Mouse (Mus musculus) adipocyte (in vitro differentiated cells): Measurements from ENCODE around the gene Cdk6.
"Not testable (repeated sequence)": the region's sequence is repeated elsewhere in the genome, so short reads cannot be mapped to it uniquely, and the experiment has no call there.

Source experiments
- DNase-seq: peaks from one replicate; pipeline ENCODE4 v3.0.0-alpha.2; 2016; ENCODE audit warnings: low spot score

The Cdk6 gene

DNA sequence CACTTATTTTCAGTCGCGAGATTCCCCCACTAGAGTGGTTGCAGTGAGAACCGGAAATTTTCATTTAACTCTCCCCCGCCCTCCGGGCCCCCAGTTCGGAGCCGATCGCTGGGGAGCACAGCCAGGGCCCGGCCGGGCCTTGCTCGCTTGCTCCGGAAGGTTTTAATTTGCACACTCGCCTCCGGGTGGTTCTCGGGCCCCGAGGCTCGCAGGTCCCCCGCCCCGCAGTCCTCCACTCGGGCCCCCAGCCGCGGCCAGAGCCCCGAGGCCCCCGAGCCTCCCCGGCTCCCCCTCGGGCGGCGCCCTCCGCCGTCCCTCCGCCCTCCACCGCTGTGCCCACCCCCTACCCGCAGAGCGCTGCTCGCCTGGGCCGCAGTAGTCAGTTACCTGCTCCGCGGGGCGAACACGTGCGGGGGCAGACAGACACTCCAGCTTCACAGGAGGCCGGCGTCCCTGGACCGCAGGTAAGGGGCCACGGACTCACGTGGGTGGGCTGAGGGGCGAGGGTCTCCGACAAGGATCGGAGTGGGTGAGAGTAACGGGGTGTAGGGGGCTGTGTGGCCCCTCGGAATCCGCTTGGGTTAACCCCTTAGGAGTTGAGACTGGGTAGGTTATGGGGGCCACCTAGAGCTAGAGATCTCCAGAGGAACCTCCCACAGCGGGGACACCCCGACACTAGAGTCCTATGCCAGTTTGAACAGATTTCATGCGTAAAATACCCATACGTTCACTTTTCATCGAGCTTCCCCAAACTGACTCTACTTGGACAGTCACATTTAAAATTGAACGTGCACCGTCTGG lies at the start of gene Cdk6:
Cdk6 (plus strand) TSS at position 375 of the 801 bp plus-strand sequence.
- peak; percentile 53 for DNase-seq

DNA sequence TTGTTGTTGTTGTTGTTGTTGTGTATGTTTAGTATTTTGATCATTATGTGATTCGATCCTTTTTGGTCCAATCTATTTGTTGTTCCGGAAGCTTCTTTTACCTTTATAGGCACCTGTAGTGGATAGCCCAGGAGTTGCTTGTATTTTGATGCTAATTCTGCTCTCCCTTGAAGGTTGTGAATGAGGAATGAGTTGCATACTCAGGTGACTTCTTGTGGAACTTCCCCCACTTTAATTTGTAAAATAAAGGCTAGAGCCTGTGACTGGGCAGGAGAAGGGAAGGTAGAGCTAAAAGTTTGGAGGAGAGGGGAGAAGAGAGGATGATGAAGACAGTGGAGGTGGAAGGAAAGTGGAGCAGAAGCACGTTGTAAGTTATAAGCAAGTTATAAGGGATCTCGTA lies 47.6 kb upstream of the Cdk6 start:
- DNase-seq, result no peak

DNA sequence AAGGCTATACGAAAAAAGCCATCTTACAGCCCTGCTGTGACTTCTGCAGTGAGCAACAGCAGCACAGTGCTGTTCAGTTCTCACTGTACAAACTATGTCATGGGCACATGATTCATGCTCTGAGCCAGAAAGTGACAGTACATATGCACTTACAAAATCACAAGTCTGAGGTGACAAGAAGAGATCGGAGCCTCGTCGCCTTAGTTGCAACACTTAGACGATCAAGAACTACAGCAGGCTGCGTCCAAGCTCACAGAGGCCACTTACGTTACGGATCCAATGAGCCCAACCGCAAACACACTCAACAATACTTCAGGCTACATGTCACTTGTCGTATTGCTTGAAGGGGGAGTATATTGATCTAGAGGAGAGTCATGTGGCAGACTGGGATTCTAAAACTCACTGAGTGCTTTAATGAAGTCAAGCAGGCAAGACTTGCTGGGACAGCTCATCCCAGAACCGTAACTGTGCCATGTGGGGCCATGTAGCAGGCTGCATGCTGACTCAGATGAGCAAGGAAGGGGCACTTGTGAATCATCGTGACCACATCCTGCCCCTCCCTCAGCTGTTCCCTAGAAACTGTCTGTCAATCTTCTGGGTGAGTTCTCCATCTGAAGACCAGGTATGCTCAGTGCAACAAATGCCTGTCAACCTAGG lies 40.4 kb upstream of the Cdk6 start:
- peak; percentile 49 for DNase-seq

DNA sequence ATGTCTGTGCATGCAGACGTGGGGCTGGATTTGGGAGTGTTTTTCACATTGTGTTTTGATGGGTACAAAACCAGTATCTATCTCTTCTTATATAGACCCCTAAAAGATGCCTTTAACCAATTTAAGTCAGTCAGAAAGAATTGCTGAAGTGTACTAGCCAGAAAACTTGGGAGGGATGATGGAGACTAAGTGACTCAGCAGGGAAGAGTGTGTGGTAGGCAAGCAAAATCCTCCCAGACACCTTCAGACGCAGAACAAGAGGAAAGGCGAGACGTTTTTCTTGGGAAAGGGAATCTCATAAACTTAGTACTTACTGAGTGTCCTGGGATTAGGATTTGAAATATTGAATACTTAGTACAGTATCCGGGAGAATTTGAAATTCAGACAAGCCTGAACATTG lies 39.8 kb upstream of the Cdk6 start:
- DNase-seq, result peak; percentile 10

DNA sequence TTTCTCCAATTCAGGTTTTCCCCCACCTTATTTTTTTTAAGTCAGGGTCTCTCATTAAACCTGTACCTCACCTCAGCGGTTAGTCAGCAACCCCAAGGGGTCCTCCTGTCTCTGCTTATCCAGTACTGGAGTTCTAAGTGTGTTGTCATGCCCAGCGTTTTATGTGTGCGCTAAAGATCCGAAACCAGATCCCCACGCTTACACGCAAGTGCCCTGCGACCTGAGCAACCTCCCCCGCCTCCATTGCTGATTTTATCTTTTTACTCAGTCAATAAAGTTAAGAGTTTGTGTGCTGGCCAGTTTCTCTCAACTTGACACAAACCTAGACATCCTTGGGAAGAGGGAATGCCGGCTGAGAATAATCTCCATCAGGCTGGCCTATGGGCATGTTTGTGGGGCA lies 37.4 kb upstream of the Cdk6 start:
- DNase-seq, result no peak

DNA sequence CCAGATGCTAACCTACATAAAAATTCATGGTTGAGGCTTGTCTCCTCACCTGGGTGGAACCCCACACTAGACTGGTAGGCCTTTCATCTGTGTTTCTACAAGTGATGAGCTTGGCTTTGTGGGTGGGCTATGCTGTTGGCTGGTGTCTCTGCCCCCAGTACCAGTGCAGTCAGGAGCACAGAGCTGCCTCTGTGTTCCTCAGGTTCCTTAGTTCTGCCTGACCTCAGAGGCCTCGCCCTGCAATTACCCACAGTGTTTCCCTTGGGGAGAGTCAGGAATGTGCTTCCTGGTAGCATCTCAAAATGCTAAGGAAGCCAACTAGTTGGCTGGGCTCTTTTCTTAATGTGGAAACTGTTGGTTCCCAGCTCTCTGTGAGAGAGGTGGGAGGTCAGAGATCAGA lies 35.1 kb upstream of the Cdk6 start:
- DNase-seq, result peak; percentile 16

DNA sequence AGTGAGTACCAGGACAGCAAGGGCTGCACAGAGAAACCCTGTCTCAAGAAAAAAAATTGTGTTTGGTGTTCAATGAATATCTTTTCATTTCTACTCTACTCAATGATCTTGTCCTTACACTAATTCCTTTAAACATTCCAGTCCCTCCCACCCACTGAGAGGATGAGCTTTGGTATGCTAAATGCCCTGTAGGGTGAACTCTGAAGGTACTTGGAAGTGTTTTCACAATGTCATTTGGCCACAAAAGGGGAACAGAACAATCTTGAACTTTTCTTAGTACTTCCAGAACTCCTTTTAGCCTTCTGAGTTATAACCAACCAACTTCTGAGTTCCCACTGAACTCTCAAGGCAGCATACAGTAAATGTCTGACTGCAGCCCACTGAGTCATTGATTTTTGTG lies 32.2 kb upstream of the Cdk6 start:
- no peak for DNase-seq

DNA sequence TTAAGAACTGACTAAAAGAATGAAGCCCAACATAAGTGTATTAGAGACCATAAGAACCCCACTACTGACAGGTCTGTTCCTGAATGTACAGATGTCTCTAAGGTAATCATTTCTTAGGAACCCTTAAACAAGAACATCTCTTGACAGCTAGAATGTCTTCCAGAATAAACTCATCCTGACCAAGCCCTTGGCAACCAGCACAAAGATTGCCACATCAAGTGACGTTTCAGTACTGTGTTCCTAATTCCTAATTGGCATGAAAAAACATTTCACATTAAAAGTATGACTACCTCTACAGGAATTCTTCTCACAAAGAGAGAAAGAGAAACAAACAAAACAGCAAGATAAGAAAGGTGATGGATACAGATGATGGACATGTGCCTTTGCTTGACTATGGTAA lies 31.7 kb upstream of the Cdk6 start:
- peak; percentile 73 for DNase-seq

DNA sequence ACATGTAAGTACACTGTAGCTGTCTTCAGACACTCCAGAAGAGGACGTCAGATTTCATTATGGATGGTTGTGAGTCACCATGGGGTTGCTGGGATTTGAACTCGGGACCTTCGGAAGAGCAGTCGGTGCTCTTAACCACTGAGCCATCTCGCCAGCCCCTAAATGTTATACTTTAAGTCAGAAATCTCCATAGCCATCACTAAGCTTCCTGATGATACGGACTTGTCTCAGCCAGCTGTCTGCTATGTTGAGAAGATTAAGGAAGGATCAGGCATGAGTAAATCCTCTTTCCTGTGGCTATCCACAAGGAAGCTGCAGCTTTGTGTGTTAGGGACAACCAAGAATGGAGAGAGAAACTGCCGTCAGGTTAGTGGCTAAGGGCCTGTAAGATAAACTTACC lies 30.1 kb upstream of the Cdk6 start:
- not testable (repeated sequence) for DNase-seq

DNA sequence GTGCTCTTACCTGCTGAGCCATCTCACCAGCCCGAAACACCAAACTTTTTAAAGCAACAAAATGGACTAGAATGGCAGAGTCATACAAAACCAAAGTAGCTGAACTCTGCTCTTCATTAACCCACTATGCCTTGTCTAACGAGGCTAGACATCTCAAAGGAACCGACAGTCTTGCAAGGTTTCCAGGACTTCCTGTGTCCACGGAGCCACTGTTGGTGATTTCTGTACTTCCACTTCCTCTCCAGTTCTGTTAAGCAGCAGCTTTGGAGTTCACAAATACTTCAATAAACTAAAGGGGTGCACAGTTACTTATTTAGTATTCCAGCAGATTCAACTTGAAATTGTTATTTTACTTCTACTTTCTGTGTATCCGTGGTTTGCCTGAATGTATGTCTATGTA lies 23.6 kb upstream of the Cdk6 start:
- DNase-seq, result not testable (repeated sequence)

DNA sequence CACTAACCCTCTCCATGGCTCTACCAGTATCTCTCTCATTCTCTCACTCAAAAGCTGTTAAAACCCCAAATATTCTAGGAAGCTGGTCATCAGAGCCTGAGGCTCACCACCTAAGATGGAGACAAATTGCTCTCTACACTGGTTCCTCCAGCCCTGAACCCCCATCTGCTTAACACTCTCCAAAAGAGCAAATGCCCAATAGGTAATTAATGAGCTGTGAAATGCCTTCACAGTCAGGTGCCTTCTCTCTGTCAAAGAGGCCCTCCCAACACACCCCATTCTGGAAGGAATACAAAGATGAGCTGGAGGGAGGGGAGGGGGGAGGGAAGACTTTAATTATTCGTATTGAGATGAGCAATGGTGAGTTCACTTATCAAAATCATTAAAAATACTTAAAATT lies 21.1 kb upstream of the Cdk6 start:
- no peak for DNase-seq

DNA sequence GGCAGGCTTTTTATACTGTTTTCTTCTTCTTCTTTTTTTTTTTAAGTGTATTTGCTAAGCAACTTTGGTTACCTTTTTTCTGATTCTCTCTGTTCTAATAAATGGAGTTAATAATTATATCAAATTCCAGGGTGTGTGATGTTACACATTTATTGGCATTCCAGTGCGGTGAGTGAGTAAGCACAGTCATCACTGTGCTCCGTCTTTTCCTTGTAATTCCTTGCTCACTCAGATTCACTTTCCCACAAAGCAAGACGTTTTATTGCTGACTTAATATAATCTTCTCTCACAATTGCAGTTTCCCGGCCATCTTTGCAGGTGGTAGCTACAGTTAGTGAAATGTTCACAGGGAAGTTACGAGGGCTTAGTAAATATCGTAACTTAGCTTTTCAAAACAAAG lies 19.2 kb upstream of the Cdk6 start:
- no peak for DNase-seq

DNA sequence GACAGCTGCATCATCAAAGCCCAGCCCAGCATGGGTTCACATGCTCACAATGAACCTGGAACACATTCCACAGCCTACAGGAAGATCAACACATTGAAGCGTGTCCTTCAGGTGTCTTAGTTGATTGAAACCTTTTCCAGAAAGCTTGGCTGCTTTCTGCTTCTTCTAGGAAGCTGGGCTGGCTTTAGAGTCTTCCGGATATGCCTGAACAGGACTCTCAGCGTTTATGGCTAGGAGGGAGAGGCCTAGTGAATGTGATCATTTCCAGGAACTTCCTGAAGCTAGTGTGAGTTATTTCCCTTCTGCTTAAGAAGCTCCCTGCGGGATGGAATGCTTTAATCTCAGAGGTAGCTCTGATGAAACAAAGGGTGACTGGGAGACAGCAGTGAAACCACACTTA lies 17.2 kb upstream of the Cdk6 start:
- no peak for DNase-seq

DNA sequence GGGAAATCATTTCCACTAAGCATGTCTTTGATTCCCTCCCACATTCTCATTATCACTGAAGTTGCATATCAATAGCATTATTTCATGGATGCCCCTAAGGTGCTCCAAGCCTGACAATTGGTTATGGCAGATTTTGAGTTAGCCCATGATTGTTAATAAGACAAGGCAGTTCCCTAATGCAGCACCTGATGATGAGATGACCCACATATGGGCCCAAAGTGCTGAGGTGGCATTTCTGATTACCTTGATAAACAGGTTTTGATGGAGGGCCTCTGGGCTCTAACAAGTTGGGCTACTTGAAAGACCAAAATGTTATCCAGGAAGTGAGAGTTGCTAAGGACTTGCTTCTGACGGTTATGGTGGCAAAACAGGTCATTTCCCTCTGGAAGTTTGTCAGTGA lies 11.9 kb upstream of the Cdk6 start:
- DNase-seq, result no peak

DNA sequence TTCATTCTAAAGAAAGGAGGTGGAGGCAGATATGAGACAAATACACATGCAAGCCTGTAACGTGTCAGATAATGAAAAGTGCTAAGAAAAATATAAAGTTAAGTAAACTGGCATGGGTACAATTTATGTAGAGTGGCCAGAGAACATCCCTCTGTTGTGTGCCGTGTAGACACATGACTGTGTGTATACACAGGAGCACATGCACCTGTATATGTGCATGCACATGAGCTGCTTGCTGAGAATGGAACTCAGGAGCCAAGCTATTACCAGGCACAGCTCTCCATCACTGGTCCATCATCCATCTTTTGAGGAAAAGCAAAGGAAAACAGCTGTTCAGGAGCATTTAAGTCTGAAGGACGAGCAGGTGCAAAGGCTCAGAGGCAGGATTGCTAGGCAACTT lies 10.4 kb upstream of the Cdk6 start:
- no peak for DNase-seq

DNA sequence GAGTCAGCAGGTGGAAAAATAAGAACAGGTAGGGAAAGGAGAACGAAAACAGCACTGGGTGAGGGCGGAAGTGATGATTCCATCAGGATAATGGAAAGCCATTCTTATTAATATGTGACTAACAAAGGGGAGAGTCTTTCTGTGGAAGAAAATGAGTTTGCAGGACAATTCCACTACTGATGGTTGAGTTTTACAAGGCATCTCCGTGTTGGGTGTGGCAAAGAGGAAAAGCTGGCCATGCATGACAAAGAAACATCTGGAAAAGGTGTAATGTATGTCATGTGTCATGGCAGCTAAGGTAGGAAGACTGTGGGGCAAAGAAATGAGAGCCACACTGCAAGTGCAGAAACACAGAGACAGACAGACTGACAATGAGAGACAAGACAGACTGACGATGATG lies 8.3 kb upstream of the Cdk6 start:
- DNase-seq, result not testable (repeated sequence)

DNA sequence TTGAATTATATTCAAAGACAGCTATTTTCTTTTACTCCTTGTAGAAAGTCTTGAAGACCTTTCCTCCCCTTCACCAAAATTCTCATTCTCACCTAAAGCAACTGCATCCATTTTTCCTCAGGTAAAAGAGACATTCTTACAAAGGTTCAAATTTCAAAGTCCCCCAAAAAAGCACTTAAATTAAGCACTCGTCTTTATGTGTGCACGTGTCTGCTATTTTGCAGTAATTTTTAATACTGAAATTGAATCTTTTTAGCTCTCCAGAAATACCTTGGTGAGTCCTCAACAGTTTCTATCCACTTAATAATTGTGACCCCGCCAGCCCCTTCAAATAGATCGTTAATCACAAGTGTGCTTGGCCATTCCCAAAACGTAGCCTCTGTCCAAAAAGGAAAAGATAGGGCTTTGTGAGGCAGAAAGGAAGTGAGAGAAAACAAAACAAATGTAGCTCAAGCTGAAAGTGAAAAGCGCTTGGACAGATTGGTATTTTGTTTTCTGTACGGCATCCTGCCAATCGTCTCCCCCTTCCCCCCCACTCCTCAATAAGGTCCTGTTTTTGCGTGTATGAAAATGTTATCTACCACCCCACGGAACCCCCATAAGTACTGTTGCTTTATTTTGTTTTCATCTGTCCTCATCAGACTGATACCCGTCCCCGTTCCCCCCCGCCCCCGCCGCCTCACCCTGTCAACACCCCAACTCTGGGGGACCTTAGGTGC lies 786 bp upstream of the Cdk6 start:
- peak; percentile 39 for DNase-seq

DNA sequence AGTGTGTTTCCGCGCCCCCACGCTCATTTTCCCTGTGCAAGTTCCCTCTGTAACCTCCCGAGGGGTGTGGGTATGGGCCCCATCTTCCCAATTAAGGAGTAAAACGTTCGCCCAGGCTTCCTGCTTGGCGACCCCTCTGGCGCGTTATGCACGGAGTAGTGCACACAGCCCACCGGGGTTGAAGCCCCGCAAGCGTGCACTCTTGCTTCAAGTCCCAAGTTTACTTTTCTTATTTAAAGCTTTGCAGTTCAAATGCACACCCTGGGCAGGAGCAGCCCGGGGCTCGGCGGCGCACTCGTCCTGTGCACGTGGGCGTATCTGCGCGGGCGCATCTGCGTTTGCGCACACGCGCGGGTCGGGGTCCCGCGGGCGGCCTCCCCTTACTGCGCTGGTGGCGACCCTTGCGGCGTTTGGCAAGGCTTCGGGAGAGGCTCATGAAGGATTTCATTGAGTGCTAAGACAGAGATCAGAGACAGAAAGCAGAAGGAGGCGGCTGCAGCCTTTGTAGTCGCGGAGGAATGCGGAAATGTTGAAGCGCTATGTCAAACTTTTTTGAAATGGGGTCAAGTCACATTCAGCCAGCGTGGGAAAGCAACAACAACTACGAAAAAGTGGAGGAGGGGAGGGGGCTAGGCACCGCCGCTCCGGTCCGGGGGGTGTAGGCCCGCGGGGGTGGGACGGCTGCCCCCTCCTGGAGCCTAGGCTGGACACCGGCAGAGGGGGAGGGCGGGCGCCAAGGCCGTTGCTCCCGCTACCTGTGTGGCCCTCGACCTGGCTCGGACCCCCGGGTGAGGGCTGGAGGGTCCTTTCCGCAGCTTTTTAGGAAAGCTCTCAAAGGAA lies 866 bp downstream of the Cdk6 start:
- peak; percentile 67 for DNase-seq

DNA sequence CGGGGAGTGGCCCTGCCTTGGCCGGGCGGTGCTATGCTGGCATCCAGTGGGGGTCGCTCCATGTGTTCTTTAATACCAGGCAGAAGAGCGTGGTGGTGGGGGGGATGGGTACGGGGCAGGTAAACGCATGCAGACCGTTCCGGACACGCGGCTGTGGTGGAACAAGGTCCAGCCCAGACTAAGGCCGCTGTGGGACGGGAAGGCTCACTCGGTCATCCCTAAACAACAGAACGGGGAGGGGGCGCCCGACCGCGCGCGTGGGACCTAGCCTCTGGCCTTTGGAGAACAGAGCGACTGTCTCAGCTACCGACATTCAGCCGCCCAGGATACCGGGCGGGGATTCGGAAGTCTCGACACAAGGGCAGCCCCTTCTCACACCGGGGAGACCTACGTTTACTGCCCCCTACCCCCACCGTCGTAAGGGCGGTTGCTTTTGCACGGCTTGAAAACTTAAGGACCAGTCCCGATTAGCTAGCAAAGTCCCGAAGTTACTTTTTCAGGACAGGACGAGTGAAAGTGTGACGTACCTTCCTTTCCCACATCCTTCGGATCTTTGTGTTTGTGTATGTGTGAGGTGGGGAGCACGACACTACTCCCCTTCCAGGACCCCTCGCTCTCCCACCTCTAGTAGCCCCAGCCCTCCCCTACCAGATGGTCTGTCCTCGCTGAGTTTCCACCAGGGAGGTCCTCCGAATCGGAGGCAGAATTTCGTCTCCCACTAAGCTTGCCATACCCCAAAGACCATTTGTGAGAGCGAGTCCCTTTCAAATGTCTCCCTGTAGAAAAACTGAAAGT lies 1.7 kb downstream of the Cdk6 start:
- peak; percentile 55 for DNase-seq

DNA sequence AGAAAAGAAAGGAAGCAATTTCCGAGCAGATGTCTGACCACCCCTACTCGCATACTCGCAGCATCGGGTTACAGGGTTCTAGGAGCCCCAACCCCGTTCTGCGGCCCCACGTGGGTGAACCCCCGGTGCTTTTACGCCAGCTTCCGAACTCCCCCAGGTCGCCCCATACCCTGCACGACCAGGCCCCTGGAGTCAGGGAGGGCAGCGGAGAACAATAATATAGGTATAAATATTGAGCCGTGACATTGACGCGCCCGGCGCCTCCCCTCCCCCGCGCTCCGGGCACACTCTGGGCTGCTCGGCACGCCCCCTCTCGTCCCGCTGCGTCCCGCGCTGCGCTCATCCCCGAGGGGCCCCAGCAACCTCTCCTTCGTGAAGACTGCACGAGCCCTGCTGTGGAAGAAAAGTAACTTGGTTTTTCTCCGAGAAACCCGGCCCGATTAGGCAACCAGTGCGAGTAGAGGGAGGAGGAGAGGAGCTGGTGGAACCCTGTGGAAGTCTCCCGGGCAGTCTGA lies 2.3 kb downstream of the Cdk6 start:
- DNase-seq, result peak; percentile 75

DNA sequence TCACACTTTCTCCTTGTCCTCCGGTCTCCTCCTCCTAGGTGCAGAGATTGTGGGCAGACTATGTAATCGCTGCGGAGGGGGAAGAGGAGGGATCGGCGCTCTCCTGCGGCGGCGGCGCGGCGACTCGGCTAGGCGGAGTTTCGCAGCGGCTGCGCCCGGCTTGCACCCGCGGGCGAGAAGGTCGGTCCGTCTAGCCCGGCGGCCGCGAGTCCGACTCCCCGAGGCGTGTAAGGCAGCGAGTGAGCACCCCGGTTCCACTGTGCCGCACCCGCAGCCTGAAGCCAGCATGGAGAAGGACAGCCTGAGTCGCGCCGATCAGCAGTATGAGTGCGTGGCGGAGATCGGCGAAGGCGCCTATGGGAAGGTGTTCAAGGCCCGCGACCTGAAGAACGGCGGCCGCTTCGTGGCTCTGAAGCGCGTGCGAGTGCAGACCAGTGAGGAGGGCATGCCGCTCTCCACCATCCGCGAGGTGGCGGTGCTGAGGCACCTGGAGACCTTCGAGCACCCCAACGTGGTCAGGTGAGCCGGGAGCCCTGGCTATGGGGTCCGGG lies 2.9 kb downstream of the Cdk6 start:
- peak; percentile 88 for DNase-seq
